Mouse (Mus musculus) lung, embryonic 15.5 days (tissue): ENCODE measurements around the gene BC049352. TPM values are rescaled to one million over a fixed set of nuclear protein-coding genes. Genes with fewer than 3 reads are reported as not detected.

ENCODE experiments used
- ATAC-seq: fragments of 200-750 bp; cut with Nextera tagmentation; 2 replicates; pipeline ENCODE4 v1.8.0; 2017; ENCODE audit warnings: moderate number of reproducible peaks, borderline replicate concordance; ENCODE audit not compliant: low FRiP score, low TSS enrichment; ENCODE audit errors: extremely low read depth
- H3K27ac ChIP-seq: fragments of 300-500 bp; sonication (generic); 2 replicates; pipeline ENCODE4 v1.5.1; 2015; ENCODE audit warnings: moderate library complexity, mild to moderate bottlenecking, inconsistent platforms
- H3K27me3 ChIP-seq: fragments of 300-500 bp; sonication (generic); 2 replicates; pipeline ENCODE4 v1.6.1; 2015; ENCODE audit warnings: inconsistent platforms
- H3K36me3 ChIP-seq: fragments of 300-500 bp; sonication (generic); 2 replicates; pipeline ENCODE4 v1.6.1; 2015; ENCODE audit warnings: inconsistent platforms
- H3K4me1 ChIP-seq: fragments of 300-500 bp; sonication (generic); 2 replicates; pipeline ENCODE4 v1.6.1; 2015; ENCODE audit warnings: inconsistent platforms
- H3K4me2 ChIP-seq: fragments of 300-500 bp; sonication (generic); 2 replicates; pipeline ENCODE4 v1.6.1; 2015; ENCODE audit warnings: inconsistent platforms, mild to moderate bottlenecking, moderate library complexity
- H3K4me3 ChIP-seq: fragments of 300-500 bp; sonication (generic); 2 replicates; pipeline ENCODE4 v1.5.1; 2015; ENCODE audit warnings: mild to moderate bottlenecking, inconsistent platforms
- H3K9ac ChIP-seq: fragments of 300-500 bp; sonication (generic); 2 replicates; pipeline ENCODE4 v1.6.1; 2015; ENCODE audit warnings: inconsistent platforms
- H3K9me3 ChIP-seq: fragments of 300-500 bp; sonication (generic); 2 replicates; pipeline ENCODE4 v1.6.1; 2016; ENCODE audit warnings: inconsistent platforms
- WGBS: fragments of 180-500 bp; shearing (Covaris S2); methylation state at CpG from one replicate; pipeline ENCODE4 v1.1.7; 2015; 5-methylcytosine and 5-hydroxymethylcytosine counted together
- microRNA-seq: library from miRNA; unstranded; fragments of <30 nt; microRNA quantifications from one replicate; pipeline ENCODE4, GENCODE M21; 2016
- polyA plus RNA-seq: library from polyadenylated mRNA; unstranded; fragments of >200 nt; fragmentation: Nextera tagmentation; extraction: Ambion mirVana; gene quantifications from 2 replicates; pipeline ENCODE4 v1.2.1, GENCODE M21; 2015

Gene BC049352
- polyA plus RNA-seq, 1 experiment from 2014 or later: not detected

GRCm38 (mm10) chr9:45280059-45280458 is 98.3 kb downstream of the BC049352 start:
- Histone ChIP-seq H3K4me2 (no peak overlapping the region), H3K9ac (no peak overlapping the region), H3K27ac (no peak overlapping the region), H3K4me3 (no peak overlapping the region), H3K27me3 (no peaks in the 10 kb centered on the region), H3K36me3 (no peaks in the 10 kb centered on the region), H3K9me3 (no peaks in the 10 kb centered on the region), H3K4me1 (no peaks in the 10 kb centered on the region)
- 40% methylated on average over 3 of the region's 3 CpGs for WGBS
- no peak for ATAC-seq

DNA sequence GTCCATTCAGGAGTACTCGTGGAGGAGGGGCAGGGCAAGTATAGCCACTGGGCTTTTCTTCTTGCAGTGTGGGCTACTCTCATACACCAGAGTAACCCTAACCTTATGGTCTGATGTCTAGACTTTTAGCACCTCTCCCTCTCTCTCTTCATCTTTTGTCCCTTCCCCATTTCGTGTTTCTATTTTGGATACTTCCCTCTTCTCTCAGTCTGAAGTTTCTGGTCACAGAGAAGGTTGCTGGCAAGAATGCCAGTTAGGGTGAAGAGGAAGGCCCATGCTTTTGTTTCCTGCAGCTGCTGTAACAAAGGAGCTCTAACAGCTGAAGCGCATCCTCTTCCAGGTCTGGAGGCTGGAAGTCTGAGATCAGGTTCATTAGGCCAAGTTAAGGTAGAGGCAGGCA is 99.1 kb downstream of the BC049352 start:
- Histone ChIP-seq H3K4me2 (no peak overlapping the region), H3K4me3 (no peak overlapping the region), H3K9ac (no peak overlapping the region), H3K27ac (no peak overlapping the region), H3K27me3 (no peaks in the 10 kb centered on the region), H3K36me3 (no peaks in the 10 kb centered on the region), H3K4me1 (no peaks in the 10 kb centered on the region), H3K9me3 (no peaks in the 10 kb centered on the region)
- 75% methylated on average over 3 of the region's 3 CpGs for WGBS
- ATAC-seq: no peak

GRCm38 (mm10) chr9:45282466-45282865 is 100.7 kb downstream of the BC049352 start:
- Histone ChIP-seq H3K36me3 (no peaks in the 10 kb centered on the region), H3K4me3 (no peak overlapping the region), H3K9ac (no peak overlapping the region), H3K4me2 (no peak overlapping the region), H3K9me3 (no peaks in the 10 kb centered on the region), H3K27me3 (no peaks in the 10 kb centered on the region), H3K27ac (no peak overlapping the region), H3K4me1 (no peaks in the 10 kb centered on the region)
- WGBS: 78% methylated on average over 5 of the region's 5 CpGs
- no peak for ATAC-seq

DNA sequence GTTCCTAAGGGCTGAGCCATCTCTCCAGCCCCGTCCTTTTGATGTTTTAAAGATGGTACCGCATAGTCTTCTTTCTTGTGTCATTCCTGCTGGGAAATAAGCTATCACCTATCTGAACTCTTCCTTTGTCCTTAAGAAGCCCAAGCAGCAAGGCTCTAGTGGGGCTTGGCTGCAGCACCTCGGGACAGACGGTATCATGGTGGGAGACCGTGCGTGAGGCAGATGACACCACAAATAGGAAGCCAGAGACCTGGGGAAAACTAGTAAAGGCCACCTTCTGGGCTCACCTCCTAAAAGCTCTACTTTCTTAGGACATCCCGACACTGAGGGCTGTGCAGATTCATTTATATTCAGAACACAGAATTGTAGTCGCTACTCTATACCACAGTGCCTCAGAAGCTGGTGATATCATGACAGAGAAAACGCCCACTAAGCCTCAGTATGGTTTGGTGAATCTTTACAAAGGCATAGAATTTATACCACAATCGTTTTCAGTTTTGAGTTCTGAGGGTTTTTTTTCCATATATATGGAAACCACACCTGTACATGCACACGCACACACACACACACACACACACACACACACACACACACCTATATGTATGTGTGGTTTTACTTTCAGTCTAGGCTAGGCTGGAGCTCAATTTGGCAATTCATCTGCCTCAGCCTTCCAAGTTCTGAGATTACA is 109.8 kb downstream of the BC049352 start:
- H3K4me2 ChIP-seq: no peak overlapping the region
- no peaks in the 10 kb centered on the region for H3K9me3 ChIP-seq
- no peaks in the 10 kb centered on the region for H3K4me1 ChIP-seq
- H3K27me3 ChIP-seq: no peaks in the 10 kb centered on the region
- no peak overlapping the region for H3K27ac ChIP-seq
- H3K9ac ChIP-seq: no peak overlapping the region
- no peaks in the 10 kb centered on the region for H3K36me3 ChIP-seq
- no peak overlapping the region for H3K4me3 ChIP-seq
- 80% methylated on average over 11 of the region's 11 CpGs for WGBS
- ATAC-seq: no peak

- Histone ChIP-seq H3K9me3 (no peaks in the 10 kb centered on the region), H3K4me1 (no peaks in the 10 kb centered on the region), H3K27me3 (no peaks in the 10 kb centered on the region), H3K4me2 (no peak overlapping the region), H3K4me3 (no peak overlapping the region), H3K9ac (no peak overlapping the region), H3K27ac (no peak overlapping the region), H3K36me3 (no peaks in the 10 kb centered on the region)
- WGBS: 33% methylated on average over 10 of the region's 10 CpGs
- ATAC-seq: no peak
Measured at GRCm38 (mm10) chr9:45294210-45295011, 112.6 kb downstream of the BC049352 start.

DNA sequence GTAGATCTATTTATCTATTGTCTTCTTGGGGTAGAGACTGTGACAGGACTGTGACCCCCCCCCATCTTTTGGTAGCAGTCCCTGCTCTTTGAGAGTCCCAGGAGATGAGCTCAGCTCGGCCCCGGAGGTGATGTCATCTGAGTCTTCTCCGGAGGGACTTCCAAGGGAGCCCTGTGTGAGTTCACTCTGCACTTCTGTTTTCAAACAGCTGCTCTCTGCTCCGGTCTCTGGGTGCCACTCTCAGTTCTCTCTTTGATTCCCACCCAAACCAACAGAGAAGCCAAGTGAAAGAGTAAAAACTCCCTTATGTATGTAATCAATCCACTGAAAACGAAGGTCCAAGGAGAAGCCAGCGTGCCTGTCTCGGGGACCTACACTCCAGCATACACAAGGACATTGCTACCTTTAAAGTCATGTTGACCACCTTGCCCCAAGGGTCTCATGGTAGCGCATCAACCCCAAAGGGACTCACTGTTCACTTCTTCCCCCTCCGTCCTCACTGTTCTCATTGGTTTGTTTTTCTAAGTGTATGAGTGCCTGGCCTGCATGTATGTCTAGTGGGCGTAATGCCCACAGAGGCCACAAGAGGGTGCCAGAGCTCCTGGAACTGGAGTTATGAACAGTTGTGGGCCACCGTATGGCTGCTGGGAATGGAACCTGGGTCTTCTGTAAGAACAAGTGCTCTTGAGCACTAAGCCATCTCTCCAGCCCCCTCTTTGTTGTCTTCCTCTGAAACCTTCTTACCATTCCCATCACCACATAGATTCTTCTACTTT is 117.6 kb downstream of the BC049352 start:
- no peak for ATAC-seq
- 76% methylated on average over 11 of the region's 11 CpGs for WGBS
- H3K4me3 ChIP-seq: no peak overlapping the region
- no peaks in the 10 kb centered on the region for H3K27me3 ChIP-seq
- H3K9me3 ChIP-seq: no peaks in the 10 kb centered on the region
- no peak overlapping the region for H3K27ac ChIP-seq
- no peaks in the 10 kb centered on the region for H3K36me3 ChIP-seq
- peaks cover 6% of the 10 kb centered on the region; the same call in 1 of the 2 replicates for H3K4me1 ChIP-seq
- no peak overlapping the region for H3K4me2 ChIP-seq
- H3K9ac ChIP-seq: no peak overlapping the region

Small RNAs within 50 kb of the gene (microRNA-seq; reads per million reads assigned to microRNA genes)
- not detected for gene Mir7086

Other genes with a start within 250 kb of the BC049352 start
- 21.7 and 25.7 TPM in 2 replicates for gene Ube4a, start 216.4 kb upstream of the BC049352 start, polyA plus RNA-seq
- 4.3 and 20.4 TPM in 2 replicates for gene Cd3g, start 201.6 kb upstream of the BC049352 start, polyA plus RNA-seq
- gene Cd3d, start 200.2 kb upstream of the BC049352 start, polyA plus RNA-seq: 1.1 and 6.2 TPM in 2 replicates
- gene Cd3e, start 172.4 kb upstream of the BC049352 start, polyA plus RNA-seq: 1.9 and 12.6 TPM in 2 replicates
- 15.8 and 16.3 TPM in 2 replicates for gene Mpzl2, start 142.2 kb upstream of the BC049352 start, polyA plus RNA-seq
- 2.7 TPM in 2 replicates for gene Mpzl3, start 126.8 kb upstream of the BC049352 start, polyA plus RNA-seq
- 0.35 and 0.76 TPM in 2 replicates for gene Jaml, start 102.8 kb upstream of the BC049352 start, polyA plus RNA-seq
- 4.0 and 4.2 TPM in 2 replicates for gene Scn2b, start 64.2 kb upstream of the BC049352 start, polyA plus RNA-seq
- gene Scn4b, start 43.6 kb upstream of the BC049352 start, polyA plus RNA-seq: 0.48 and 0.65 TPM in 2 replicates
- gene Tmprss4, start 22.1 kb downstream of the BC049352 start, polyA plus RNA-seq: 1.7 and 2.6 TPM in 2 replicates
- 1.2 and 1.4 TPM in 2 replicates for gene Il10ra, start 87.1 kb downstream of the BC049352 start, polyA plus RNA-seq
- 0.28 and 0.37 TPM in 2 replicates for gene Tmprss13, start 137.1 kb downstream of the BC049352 start, polyA plus RNA-seq
- 45.4 and 50.4 TPM in 2 replicates for gene Fxyd6, start 188.2 kb downstream of the BC049352 start, polyA plus RNA-seq
- gene Fxyd2, start 217.7 kb downstream of the BC049352 start, polyA plus RNA-seq: 1.7 and 3.3 TPM in 2 replicates
- 0.10 and 0.27 TPM in 2 replicates for gene Dscaml1, start 244.6 kb downstream of the BC049352 start, polyA plus RNA-seq